Mouse (Mus musculus): ENCODE data around the gene Hspa4.
"Not testable (repeated sequence)": the region's sequence is repeated elsewhere in the genome, so short reads cannot be mapped to it uniquely, and the experiment has no call there.

Hspa4 gene

DNA sequence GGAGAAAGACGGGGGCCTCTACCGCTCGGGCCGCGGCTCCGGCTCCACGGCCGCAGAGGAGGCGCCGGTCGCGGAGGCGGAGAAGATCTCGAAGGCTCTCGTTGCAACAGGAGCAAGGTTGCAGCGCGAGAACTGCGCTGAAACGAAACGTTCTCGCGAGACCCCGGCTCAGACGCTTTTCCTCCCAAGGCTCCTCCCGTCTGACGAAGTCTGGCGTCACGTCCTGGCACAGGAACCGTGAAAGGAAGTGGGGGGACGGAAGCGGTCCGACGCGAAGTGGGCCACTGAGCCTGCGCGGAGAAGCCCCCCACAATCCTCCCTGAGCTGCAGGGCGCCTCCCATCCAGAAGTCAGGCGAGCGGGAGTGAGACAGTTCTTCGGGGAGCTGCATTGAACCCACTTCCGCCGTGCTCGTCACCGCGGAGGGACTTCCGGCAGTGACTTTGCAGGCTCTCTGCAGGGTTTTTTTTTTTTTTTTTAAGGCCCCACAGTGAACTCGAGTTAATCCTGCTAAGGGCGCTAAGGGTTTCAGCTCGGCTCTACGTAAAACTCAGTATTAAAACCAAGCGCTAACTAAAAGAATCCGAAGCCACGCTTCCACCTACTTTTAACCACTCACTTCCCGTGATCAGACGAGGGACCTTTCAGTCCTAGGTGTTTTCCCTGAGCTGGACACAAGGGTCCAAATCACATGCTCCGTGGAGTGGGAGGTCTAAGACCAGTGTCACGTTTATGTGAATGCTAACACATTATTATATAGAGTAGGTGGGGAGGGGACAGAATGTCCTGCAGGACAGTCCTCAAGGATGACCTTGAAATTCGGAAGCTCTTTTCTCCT is at the start of gene Hspa4:
Hspa4 (minus strand) TSS at position 128 of the 837 bp plus-strand sequence.
- DNase-seq (ENCODE audit: low spot score in 2 of 2): peak; percentile 92 to 95

DNA sequence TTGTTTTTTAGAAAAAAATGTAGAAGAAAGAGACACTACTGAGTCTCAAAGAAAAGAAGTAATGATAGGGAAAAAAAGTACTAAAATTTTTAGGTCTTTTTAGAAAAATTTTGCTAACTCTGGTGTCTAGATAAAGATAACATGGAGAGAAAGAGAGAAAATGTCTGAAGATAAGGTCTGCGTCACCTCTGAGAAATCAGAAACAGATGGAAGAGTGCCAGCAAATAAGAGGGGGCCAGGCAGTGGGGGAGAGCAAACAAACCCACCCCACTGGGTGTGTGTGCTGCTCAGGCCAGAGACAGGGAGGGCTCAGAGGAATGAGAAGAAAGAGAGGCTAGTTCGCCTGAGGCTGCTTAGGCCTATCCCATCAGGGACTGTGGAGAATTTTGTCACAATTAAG is 45.5 kb upstream of the Hspa4 start:
- DNase-seq (ENCODE audit: low spot score in 2 of 2): no peak

DNA sequence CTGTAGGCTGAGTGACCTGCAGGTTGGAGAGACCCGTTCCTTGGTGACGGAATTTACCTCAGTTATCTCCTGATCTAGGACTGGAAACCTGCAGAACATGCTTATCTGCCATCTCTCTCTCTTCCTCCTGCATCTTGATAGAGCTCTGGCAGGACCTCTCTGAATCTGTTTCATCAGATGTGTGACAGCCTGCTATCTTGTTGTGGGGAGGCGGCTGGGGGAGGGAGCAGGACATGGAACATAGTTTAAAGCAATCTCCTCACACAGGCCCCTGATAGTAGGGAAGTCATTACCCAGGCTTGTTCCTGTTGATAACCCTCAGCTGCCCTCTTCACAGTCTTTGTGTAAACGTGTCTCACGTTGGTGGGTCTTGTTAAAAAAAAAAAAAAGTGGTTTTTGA is 45.1 kb upstream of the Hspa4 start:
- DNase-seq (ENCODE audit: low spot score in 2 of 2): no peak

DNA sequence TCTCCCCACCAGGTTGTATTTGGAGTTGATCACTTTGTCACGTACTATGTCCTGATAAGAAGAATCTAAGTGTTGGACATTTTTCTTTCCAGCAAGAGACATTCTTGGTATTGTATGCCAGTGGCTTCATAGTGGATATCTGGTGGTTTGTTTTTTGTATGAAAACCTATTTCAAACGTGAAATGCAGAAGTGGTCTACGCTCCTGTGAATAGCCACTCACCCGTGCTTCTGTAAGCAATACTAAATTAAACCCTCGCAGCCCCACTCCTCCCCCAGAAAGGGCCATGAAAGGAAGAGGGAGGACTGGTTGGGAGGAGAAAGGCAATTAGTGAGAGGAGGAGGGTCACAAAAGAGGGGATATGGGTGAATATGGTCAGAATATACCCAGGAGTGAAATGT is 42.5 kb upstream of the Hspa4 start:
- no peak for DNase-seq (ENCODE audit: low spot score in 2 of 2)

DNA sequence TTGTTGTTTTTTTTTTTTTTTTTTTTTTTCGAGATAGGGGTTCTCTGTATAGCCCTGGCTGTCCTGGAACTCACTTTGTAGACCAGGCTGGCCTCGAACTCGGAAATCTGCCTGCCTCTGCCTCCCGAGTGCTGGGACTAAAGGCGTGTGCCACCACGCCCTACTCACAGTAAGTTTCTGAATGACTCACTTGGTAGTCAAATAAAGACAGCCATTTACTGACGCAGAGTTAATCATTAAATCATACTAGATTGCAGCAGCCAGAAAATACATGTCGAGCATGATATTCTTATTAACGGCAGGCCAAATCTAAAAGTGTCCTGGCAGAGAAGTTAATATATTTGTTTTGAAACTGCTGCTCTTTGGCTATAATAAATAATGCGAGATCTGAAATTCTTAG is 40.8 kb upstream of the Hspa4 start:
- not testable (repeated sequence) for DNase-seq (ENCODE audit: low spot score in 2 of 2)

DNA sequence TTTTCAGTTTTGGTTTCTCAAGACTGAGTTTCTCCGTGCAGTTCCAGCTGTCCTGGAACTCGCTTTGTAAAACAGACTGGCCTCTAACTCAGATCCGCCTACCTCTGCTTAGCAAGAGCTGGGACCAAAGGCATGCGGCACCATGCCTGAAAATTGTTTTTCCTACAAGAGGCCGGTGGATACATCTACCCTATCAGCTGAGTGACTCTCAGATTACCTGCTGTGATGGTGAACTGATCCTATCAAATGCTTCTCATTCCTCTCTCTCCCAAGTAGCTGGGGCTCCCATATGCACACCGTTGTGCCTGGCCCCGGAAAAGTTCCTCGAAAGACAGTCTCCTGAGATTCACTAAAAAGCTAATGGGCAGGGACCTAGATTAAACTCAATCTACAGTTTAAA is 37.4 kb upstream of the Hspa4 start:
- no peak for DNase-seq (ENCODE audit: low spot score in 2 of 2)

DNA sequence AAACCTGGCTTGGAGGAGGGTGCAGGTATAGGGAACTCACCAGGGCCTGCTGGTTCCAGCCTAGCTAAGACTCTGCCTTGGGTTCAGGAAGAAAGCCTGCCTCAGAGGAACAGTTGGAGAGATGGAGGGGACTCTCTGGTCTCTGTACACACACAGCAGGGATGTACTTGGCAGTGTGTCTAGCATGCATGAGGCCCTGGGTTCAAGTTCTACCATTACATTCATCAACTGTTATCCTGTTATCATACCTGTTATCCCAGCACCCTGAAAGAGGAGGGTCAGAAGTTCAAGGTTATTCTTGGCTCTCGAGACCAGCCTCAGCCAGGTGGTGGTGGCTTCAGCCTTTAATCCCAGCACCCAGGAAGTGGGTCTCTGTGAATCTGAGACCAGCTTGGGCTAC is 36.7 kb upstream of the Hspa4 start:
- no peak for DNase-seq (ENCODE audit: low spot score in 2 of 2)

DNA sequence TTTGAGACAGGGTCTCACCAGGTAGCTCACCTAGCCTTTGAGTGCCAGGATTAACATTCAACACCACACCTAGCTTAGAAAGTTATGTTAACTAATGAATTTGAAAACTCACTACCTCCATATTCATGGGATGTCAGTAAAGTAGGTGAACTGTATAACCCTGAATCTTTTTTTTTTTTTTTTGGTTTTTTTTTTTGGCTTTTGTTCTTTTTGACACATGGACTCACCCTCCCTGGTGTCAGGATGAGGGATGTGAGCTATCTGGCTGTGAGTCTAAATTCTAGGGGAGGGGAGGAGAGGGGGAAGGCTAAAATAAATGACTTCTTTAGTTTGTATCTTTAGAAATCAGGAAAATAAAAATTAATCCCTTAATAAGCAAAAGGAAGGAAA is 35.9 kb upstream of the Hspa4 start:
- DNase-seq (ENCODE audit: low spot score in 2 of 2): no peak

DNA sequence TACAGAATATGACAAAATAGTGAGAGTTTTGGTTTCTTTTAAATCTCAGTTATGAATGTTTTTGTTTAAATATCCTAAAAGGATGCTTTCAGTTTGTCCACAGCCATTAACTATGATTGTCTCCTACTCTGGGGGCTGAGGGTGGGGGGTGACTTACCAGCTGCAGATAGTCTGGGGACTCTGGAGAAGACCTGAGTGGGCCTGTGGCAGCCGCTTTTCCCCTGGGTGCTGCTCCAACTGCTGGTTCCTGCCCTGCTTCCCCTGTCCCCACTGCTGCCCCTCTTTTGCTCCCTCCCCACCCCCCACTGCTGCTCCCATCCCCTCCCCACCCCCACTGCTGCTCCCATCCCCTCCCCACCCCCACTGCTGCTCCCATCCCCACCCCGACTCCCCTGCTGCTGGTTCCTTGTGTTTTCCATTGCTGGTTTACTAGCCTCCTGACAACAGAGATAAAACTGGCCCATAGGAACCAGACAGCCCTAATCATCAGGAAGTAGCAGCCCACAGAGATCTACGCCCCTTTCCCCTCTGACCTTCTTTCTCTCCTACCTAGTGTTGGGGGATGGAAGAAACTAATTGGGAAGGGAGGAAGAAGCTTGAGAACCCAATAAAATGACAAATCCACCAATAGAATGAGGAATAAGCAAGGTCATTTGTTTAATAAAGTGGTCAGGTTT is 35.4 kb upstream of the Hspa4 start:
- DNase-seq (ENCODE audit: low spot score in 2 of 2): no peak

DNA sequence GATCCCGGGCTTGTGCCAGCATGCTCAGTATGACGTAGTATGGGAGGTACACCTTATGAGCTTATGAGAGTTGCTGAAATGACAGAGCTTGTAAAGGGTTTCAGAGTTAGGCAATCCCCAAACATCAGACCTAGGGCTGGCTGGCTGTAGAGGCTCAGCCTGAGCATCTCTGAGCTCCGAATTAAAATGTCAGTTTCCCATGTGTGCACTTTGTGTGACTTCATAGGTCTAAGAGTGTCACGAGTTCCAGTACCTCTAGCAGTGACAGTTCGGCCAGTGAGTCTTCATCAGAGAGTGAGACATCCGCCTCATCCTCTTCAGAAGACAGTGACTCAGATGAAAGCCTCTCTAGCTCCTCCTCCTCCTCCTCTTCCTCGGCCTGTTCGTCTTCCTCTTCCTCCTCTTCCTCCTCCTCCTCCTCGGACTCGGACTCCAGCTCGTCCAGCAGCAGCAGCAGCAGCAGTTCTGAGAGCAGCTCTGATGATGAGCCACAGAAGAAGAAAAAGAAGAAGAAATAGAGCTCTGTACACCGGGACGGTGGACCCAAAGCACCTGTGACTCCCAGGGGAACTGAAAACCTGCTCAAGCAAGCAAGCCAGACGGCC is 31.9 kb upstream of the Hspa4 start:
- DNase-seq (ENCODE audit: low spot score in 2 of 2): no peak

DNA sequence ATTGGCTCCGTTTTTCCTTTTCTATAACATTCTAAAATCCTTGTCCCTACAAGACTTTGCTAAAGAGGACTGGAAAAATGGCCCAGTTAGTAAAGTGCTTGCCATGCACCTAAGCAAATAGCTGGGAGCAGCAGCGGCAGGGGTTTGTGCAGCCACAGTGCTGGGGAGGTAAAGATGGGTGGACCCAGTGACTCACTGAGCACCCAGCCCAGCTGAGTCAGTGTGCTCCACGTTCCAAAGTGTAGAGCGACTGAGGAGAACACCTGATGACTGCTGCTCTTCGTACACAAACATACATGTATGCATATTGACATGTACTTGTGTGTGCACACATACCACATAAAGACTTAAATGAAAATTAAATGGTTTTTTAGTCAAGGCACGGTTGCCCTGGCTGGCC is 30.9 kb upstream of the Hspa4 start:
- no peak for DNase-seq (ENCODE audit: low spot score in 2 of 2)

DNA sequence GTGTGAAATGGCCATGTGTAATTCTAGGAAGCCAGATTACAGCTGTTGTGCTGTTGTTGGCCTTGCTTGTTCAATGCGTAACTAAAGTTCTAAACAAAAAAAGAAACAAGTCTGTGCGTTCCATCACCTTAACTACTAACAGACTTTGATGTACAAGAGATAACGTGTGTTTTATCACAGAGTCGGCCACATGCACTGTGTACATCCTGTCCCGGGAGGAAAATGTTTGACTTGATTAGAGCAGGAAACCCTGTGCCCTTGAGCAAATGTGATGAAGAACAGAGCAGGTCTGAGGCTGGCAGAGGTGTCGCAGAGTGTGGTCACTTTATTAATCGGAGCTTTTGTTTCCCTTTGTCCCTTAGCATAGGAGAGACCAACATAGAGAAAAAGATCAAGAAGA is 30.1 kb upstream of the Hspa4 start:
- no peak for DNase-seq (ENCODE audit: low spot score in 2 of 2)

DNA sequence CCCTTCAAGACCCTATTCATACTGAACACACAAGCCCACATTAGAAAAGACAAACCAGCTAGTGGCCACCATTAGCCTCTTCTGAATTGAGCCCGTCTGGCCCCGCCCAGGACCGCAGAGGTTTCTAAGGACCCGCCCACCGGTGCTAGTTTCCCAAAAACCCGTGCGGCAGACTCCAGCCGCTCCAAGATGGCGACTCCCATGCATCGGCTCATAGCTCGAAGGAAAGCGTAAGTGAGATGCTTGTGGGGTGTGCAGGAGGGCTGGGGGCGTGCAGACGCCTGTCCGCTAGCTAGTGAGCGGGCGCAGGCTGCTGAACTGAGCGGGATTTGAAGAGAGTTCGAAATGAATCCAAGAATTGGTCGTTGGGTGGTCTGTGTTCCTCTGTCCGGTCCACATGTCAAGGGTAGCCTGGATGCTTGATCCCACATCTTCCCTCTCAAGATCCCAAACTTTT is 24.3 kb upstream of the Hspa4 start, which contains the start of gene Zcchc10:
Zcchc10 (plus strand) TSS at position 168 of the 457 bp plus-strand sequence.
- peak; percentile 77 to 87 for DNase-seq (ENCODE audit: low spot score in 2 of 2)

DNA sequence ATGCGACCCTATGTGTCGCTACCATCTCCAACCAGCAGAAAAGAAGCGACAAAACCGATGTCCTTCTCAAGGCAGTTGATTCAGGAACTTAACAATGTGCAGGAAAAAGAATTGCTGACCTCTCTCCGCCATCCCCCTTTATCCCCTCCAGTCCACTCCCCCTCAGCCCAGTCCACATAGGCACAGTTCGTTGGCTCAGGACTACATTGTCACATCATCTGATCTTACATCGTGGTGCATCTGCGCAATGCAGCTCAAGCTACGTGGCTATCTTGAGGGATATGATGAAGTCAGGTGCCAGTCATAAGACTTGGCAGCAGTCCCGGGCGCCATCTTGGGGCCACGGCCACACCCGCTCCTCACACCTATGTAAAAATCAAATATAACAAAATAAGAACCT is 19.6 kb upstream of the Hspa4 start:
- not testable (repeated sequence) for DNase-seq (ENCODE audit: low spot score in 2 of 2)

DNA sequence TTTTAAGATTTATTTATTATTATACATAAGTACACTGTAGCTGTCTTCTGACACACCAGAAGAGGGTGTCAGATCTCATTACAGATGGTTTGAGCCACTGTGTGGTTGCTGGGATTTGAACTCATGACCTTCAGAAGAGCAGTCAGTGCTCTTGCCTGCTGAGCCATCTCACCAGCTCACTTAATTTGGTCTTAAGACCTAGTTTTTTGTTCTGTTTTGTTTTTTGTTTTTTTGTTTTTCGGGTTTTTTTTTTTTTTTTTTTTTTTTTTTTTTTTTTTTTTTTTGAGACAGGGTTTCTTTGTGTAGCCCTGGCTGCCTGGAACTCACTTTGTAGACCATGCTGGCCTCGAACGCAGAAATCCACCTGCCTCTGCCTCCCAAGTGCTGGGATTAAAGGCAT is 18.3 kb upstream of the Hspa4 start:
- not testable (repeated sequence) for DNase-seq (ENCODE audit: low spot score in 2 of 2)

DNA sequence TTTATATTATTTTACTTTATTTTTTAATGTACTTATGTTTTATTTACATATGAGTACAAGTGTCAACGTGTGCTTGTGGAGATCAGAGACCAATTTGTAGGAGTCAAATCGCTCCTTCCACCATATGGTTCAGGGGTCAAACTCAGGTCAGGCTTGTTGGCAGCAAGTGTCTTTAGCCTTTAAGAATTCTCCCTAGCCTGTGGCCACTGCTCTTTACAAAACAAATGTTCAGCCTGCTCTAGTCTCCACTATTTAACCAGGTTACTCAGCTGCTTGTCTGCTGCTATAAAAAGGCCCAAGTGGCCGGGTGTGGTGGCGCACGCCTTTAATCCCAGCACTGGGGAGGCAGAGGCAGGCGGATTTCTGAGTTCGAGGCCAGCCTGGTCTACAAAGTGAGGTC is 17.8 kb upstream of the Hspa4 start:
- no peak for DNase-seq (ENCODE audit: low spot score in 2 of 2)

DNA sequence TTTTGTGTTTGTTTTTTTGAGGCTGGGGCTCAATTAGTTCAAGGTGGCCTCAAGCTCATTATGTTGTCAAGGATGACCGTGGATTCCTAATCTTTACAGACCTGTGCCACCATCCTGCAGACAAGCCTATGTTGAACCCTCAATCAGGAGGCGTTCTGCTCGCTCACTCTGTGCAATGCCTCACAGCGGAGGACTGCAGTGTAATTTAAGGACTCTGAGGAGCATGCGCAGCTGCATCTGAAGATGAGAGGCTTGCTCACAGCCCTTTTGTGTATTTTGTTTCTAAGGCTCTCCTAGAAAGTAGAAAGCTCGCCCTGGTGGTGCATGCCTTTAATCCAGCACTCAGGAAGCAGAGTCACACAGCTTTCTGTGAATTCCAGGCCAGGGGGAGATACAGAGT is 16.7 kb upstream of the Hspa4 start:
- no peak for DNase-seq (ENCODE audit: low spot score in 2 of 2)

DNA sequence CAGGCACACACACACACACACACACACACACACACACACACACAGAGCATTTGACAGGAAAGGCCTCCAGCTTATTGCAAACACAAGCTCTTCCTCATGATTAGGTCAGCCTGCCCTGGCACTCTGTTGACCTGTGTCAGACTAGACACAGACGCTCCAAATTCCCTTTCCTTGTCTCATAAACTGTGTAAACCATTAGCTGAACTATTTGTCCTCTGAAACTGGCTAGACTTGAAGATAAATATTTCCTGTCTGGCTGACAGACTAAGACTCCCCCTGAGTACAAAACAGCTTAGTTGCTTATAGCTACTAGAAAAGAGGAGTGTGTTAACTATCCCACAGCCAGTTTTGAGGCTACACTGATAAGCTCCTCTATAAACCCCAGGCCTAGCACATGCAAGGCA is 14.5 kb upstream of the Hspa4 start:
- no peak for DNase-seq (ENCODE audit: low spot score in 2 of 2)

DNA sequence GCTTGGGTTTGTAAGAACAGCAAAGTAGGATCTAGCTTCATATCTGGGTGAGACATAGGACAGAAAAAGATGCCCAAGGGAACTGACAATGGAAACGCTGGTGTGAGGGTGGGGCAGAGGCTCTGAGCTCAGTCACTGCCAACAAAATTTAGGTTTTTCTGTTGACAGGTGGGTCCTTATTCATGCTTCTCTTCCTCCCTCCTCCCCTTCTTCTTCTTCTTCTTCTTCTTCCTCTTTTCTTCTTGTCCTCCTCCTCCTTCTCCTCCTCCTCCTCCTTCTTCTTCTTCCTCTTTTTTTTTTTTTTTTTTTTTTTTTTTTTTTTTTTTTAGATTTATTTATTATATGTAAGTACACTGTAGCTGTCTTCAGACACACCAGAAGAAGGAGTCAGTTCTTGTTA is 12.6 kb upstream of the Hspa4 start:
- DNase-seq (ENCODE audit: low spot score in 2 of 2): not testable (repeated sequence)

DNA sequence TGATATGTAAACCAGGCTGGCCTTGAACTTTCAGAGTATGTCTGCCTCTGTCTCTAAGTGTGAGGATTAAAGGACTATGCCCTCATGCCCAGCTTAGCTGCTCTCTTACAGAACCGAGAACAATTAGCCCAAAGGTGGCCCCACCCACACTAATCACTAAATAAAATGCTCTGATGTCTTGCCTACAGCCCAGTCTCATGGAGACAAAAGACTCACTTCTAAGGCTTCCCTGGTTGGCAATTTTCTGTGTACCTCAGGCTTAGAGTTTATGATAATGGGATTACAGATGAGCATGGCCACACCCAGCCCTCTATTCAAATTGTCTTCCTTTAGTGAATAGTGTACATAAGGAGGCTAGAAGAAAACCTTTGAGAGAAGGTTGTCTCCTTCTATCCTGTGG is 11.1 kb upstream of the Hspa4 start:
- DNase-seq (ENCODE audit: low spot score in 2 of 2): no peak

DNA sequence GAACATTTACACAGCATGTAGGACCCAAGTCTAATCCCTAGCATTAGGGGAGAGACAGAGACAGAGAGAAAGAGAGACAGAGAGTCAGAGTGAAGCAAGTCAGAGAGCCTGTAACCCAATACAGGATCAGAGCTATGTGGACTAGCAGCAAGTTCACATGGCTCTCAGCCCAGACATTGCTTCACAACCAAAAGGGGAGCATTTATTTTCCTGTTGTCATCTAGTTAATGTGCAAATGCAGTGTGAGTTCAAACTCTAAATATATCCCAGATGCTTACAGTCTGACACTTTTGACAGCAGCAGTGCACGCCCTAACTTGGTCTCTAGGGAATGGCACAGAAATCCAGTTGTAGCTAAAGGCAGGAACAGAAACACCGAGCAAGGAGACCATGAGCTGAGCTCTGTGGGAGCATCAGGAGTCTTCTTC is 8.6 kb upstream of the Hspa4 start:
- no peak for DNase-seq (ENCODE audit: low spot score in 2 of 2)

DNA sequence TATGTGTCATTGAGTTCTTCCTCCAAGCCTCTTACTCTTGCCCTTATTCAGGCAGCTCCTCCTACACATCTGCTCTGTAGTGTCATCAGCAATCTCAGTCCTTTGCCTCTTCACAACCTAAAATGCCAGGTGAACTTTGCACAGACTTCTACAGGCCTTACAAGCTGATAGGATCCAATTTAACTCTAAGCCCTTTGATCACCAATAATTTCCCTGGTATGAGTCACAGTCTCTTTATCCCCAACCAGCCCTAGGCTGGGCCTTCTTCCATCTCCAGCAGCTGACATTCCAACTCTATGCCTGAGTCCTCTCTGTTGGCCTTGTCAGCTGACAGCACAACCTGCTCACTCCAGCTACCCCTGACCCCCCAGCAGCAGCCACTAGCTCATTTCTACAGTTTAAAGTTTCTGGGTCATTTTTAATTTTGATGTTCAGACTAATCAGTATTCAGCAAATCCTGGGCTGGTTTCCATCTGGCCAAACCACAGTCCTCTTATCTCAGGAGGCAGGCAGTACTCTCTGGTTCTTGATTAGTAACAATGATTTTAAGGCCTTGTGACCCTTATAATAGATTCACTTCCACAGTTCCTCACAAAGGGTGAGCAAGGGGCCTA is 8.1 kb upstream of the Hspa4 start:
- DNase-seq (ENCODE audit: low spot score in 2 of 2): no peak
